Mouse (Mus musculus): ENCODE measurements around the gene Mgme1. TPM values are rescaled to one million over a fixed set of nuclear protein-coding genes. Genes with fewer than 3 reads are reported as not detected.

The Mgme1 gene
- polyA plus RNA-seq, 1 experiment from 2014 or later: 8.4 TPM

- no peaks in the 10 kb centered on the region for H3K36me3 ChIP-seq (ENCODE audit: control insufficient read depth, insufficient read depth, low read length)
Measured at GRCm38 (mm10) chr2:144301101-144301500, 30.6 kb downstream of the Mgme1 start.

GRCm38 (mm10) chr2:144305721-144306294 lies 35.3 kb downstream of the Mgme1 start:
- no peaks in the 10 kb centered on the region for H3K9me3 ChIP-seq (ENCODE audit: control insufficient read depth, low read length)
- H3K36me3 ChIP-seq (ENCODE audit: control insufficient read depth, insufficient read depth, low read length): no peaks in the 10 kb centered on the region
- no peaks in the 10 kb centered on the region for H3K27me3 ChIP-seq (ENCODE audit: control insufficient read depth, insufficient read depth, low read length)
- H3K4me1 ChIP-seq (replicated peaks; ENCODE audit: control insufficient read depth, insufficient read depth): no peaks in the 10 kb centered on the region
- no peak overlapping the region for H3K27ac ChIP-seq (replicated peaks)
- TF ChIP-seq EP300 (optimal IDR thresholded peaks at IDR 0.05) (no peak), CTCF (IDR thresholded peaks at IDR 0.05; ENCODE audit: low read depth) (peak; percentile 56)
- H3K9ac ChIP-seq (ENCODE audit: low read length): no peak overlapping the region
- ATAC-seq (ENCODE audit: low FRiP score, low TSS enrichment) (no peak), DNase-seq (ENCODE audit: low spot score) (no peak)
- H3K4me2 ChIP-seq (replicated peaks; ENCODE audit: low read depth): no peak overlapping the region
- WGBS: 72% methylated on average over 18 of the region's 18 CpGs
- no peak overlapping the region for H3K4me3 ChIP-seq (ENCODE audit: low read depth, low read length)

More at GRCm38 (mm10) chr2:144301101-144301500, 30.6 kb downstream of the Mgme1 start:
- H3K27me3 ChIP-seq (ENCODE audit: control insufficient read depth, insufficient read depth, low read length): no peaks in the 10 kb centered on the region
- no peak overlapping the region for H3K9ac ChIP-seq (ENCODE audit: low read length)
- H3K4me1 ChIP-seq (replicated peaks; ENCODE audit: control insufficient read depth, insufficient read depth): no peaks in the 10 kb centered on the region
- DNase-seq (ENCODE audit: low spot score): no peak
- 86% methylated on average over 11 of the region's 11 CpGs for WGBS
- no peak overlapping the region for H3K27ac ChIP-seq (replicated peaks)
- H3K4me3 ChIP-seq (ENCODE audit: low read depth, low read length): no peak overlapping the region
- ATAC-seq (ENCODE audit: low FRiP score, low TSS enrichment): no peak
- no peaks in the 10 kb centered on the region for H3K9me3 ChIP-seq (ENCODE audit: control insufficient read depth, low read length)
- TF ChIP-seq EP300 (optimal IDR thresholded peaks at IDR 0.05) (no peak), CTCF (IDR thresholded peaks at IDR 0.05; ENCODE audit: low read depth) (no peak)
- H3K4me2 ChIP-seq (replicated peaks; ENCODE audit: low read depth): no peak overlapping the region

- WGBS: 52% methylated on average over 8 of the region's 8 CpGs
- Histone ChIP-seq H3K27me3 (ENCODE audit: control insufficient read depth, insufficient read depth, low read length) (no peaks in the 10 kb centered on the region), H3K4me2 (replicated peaks; ENCODE audit: low read depth) (no peak overlapping the region), H3K4me3 (ENCODE audit: low read depth, low read length) (no peak overlapping the region), H3K27ac (replicated peaks) (no peak overlapping the region), H3K4me1 (replicated peaks; ENCODE audit: control insufficient read depth, insufficient read depth) (no peaks in the 10 kb centered on the region), H3K9ac (ENCODE audit: low read length) (no peak overlapping the region), H3K36me3 (ENCODE audit: control insufficient read depth, insufficient read depth, low read length) (no peaks in the 10 kb centered on the region), H3K9me3 (ENCODE audit: control insufficient read depth, low read length) (no peaks in the 10 kb centered on the region)
- no peak for DNase-seq (ENCODE audit: low spot score)
- no peak for ATAC-seq (ENCODE audit: low FRiP score, low TSS enrichment)
- TF ChIP-seq CTCF (IDR thresholded peaks at IDR 0.05; ENCODE audit: low read depth) (no peak), EP300 (optimal IDR thresholded peaks at IDR 0.05) (no peak)
Measured at GRCm38 (mm10) chr2:144308561-144308960, 38.1 kb downstream of the Mgme1 start.

GRCm38 (mm10) chr2:144310273-144310672 lies 39.8 kb downstream of the Mgme1 start:
- Histone ChIP-seq H3K36me3 (ENCODE audit: control insufficient read depth, insufficient read depth, low read length) (no peaks in the 10 kb centered on the region), H3K9ac (ENCODE audit: low read length) (no peak overlapping the region)
- ATAC-seq (ENCODE audit: low FRiP score, low TSS enrichment): no peak

GRCm38 (mm10) chr2:144311372-144311771 lies 40.9 kb downstream of the Mgme1 start:
- DNase-seq (ENCODE audit: low spot score) (no peak), ATAC-seq (ENCODE audit: low FRiP score, low TSS enrichment) (no peak)
- Histone ChIP-seq H3K4me3 (ENCODE audit: low read depth, low read length) (no peak overlapping the region), H3K9me3 (ENCODE audit: control insufficient read depth, low read length) (no peaks in the 10 kb centered on the region), H3K27me3 (ENCODE audit: control insufficient read depth, insufficient read depth, low read length) (no peaks in the 10 kb centered on the region), H3K36me3 (ENCODE audit: control insufficient read depth, insufficient read depth, low read length) (no peaks in the 10 kb centered on the region), H3K4me1 (replicated peaks; ENCODE audit: control insufficient read depth, insufficient read depth) (no peaks in the 10 kb centered on the region), H3K27ac (replicated peaks) (no peak overlapping the region), H3K4me2 (replicated peaks; ENCODE audit: low read depth) (no peak overlapping the region), H3K9ac (ENCODE audit: low read length) (no peak overlapping the region)
- WGBS: 79% methylated on average over 2 of the region's 2 CpGs
- no peak for TF ChIP-seq EP300 (optimal IDR thresholded peaks at IDR 0.05)
- no peak for TF ChIP-seq CTCF (IDR thresholded peaks at IDR 0.05; ENCODE audit: low read depth)

More at GRCm38 (mm10) chr2:144310273-144310672, 39.8 kb downstream of the Mgme1 start:
- Histone ChIP-seq H3K27ac (replicated peaks) (no peak overlapping the region), H3K4me2 (replicated peaks; ENCODE audit: low read depth) (no peak overlapping the region), H3K9me3 (ENCODE audit: control insufficient read depth, low read length) (no peaks in the 10 kb centered on the region), H3K27me3 (ENCODE audit: control insufficient read depth, insufficient read depth, low read length) (no peaks in the 10 kb centered on the region), H3K4me1 (replicated peaks; ENCODE audit: control insufficient read depth, insufficient read depth) (no peaks in the 10 kb centered on the region), H3K4me3 (ENCODE audit: low read depth, low read length) (no peak overlapping the region)
- DNase-seq (ENCODE audit: low spot score): no peak
- TF ChIP-seq EP300 (optimal IDR thresholded peaks at IDR 0.05) (no peak), CTCF (IDR thresholded peaks at IDR 0.05; ENCODE audit: low read depth) (no peak)
- WGBS: 45% methylated on average over 5 of the region's 5 CpGs

GRCm38 (mm10) chr2:144324218-144324617 lies 53.8 kb downstream of the Mgme1 start:
- H3K9ac ChIP-seq (ENCODE audit: low read length): no peak overlapping the region

More at GRCm38 (mm10) chr2:144324218-144324617, 53.8 kb downstream of the Mgme1 start:
- TF ChIP-seq CTCF (IDR thresholded peaks at IDR 0.05; ENCODE audit: low read depth) (no peak), EP300 (optimal IDR thresholded peaks at IDR 0.05) (no peak)
- H3K27ac ChIP-seq (replicated peaks): no peak overlapping the region
- no peaks in the 10 kb centered on the region for H3K9me3 ChIP-seq (ENCODE audit: control insufficient read depth, low read length)
- H3K4me1 ChIP-seq (replicated peaks; ENCODE audit: control insufficient read depth, insufficient read depth): no peaks in the 10 kb centered on the region
- DNase-seq (ENCODE audit: low spot score): no peak
- H3K27me3 ChIP-seq (ENCODE audit: control insufficient read depth, insufficient read depth, low read length): no peaks in the 10 kb centered on the region
- no peak for ATAC-seq (ENCODE audit: low FRiP score, low TSS enrichment)
- no peak overlapping the region for H3K4me3 ChIP-seq (ENCODE audit: low read depth, low read length)
- H3K36me3 ChIP-seq (ENCODE audit: control insufficient read depth, insufficient read depth, low read length): no peaks in the 10 kb centered on the region
- H3K4me2 ChIP-seq (replicated peaks; ENCODE audit: low read depth): no peak overlapping the region
- WGBS: 50% methylated on average over 3 of the region's 3 CpGs
